Mouse (Mus musculus) erythroblast, embryonic 14.5 days (primary cell): ENCODE measurements at regions not wholly inside any gene's neighbourhood (a gene's known extent, or its start where the extent isn't known, plus 50 kb on each side); places are given as distances from the start of the nearest gene placed in this dataset.

Experiments
- H3K27me3 ChIP-seq: 2 replicates; pipeline ENCODE4 v1.6.1; 2012; ENCODE audit warnings: inconsistent platforms; ENCODE audit not compliant: control insufficient read depth
- H3K36me3 ChIP-seq: 2 replicates; pipeline ENCODE4 v1.6.1; 2012; ENCODE audit warnings: mild to moderate bottlenecking, inconsistent platforms; ENCODE audit not compliant: control insufficient read depth
- H3K4me1 ChIP-seq: 2 replicates; pipeline ENCODE4 v1.6.1; 2012; ENCODE audit warnings: inconsistent platforms; ENCODE audit not compliant: control insufficient read depth
- H3K4me3 ChIP-seq: replicated peaks from 2 replicates; pipeline ENCODE3; 2012; ENCODE audit warnings: moderate library complexity, mild to moderate bottlenecking, inconsistent platforms
- H3K9me3 ChIP-seq: 2 replicates; pipeline ENCODE4 v1.6.1; 2012; ENCODE audit warnings: low read length, inconsistent platforms, mixed read lengths; ENCODE audit not compliant: control insufficient read depth
- GATA1 ChIP-seq: IDR thresholded peaks from 2 replicates; pipeline ENCODE4 v1.6.1; 2012; ENCODE audit warnings: low read length, inconsistent platforms, mixed read lengths
- TAL1 ChIP-seq: IDR thresholded peaks from 3 replicates; pipeline ENCODE4 v1.6.1; 2012; ENCODE audit warnings: low read length, inconsistent platforms, mixed read lengths

GRCm38 (mm10) chr16:75254981-75255380, 330.9 kb downstream of the Lipi start:
- no peak for TF ChIP-seq GATA1
- no peak for TF ChIP-seq TAL1
- Histone ChIP-seq H3K9me3 (no peaks in the 10 kb centered on the region), H3K4me1 (no peaks in the 10 kb centered on the region), H3K4me3 (no peak overlapping the region), H3K27me3 (no peaks in the 10 kb centered on the region), H3K36me3 (no peaks in the 10 kb centered on the region)

GRCm38 (mm10) chr16:75249170-75249569, 336.7 kb downstream of the Lipi start:
- TF ChIP-seq TAL1 (no peak), GATA1 (no peak)
- Histone ChIP-seq H3K27me3 (no peaks in the 10 kb centered on the region), H3K9me3 (no peaks in the 10 kb centered on the region)

GRCm38 (mm10) chr16:75240383-75240782, 345.5 kb downstream of the Lipi start:
- H3K9me3 ChIP-seq, result no peaks in the 10 kb centered on the region
- TF ChIP-seq GATA1, result no peak
- no peak for TF ChIP-seq TAL1
- H3K4me3 ChIP-seq, result no peak overlapping the region
- no peaks in the 10 kb centered on the region for H3K27me3 ChIP-seq
- no peaks in the 10 kb centered on the region for H3K4me1 ChIP-seq
- H3K36me3 ChIP-seq, result no peaks in the 10 kb centered on the region

More at GRCm38 (mm10) chr16:75249170-75249569, 336.7 kb downstream of the Lipi start:
- Histone ChIP-seq H3K4me1 (no peaks in the 10 kb centered on the region), H3K4me3 (no peak overlapping the region), H3K36me3 (no peaks in the 10 kb centered on the region)

- no peaks in the 10 kb centered on the region for H3K9me3 ChIP-seq
- H3K36me3 ChIP-seq, result no peaks in the 10 kb centered on the region
- no peaks in the 10 kb centered on the region for H3K4me1 ChIP-seq
- no peaks in the 10 kb centered on the region for H3K27me3 ChIP-seq
- TF ChIP-seq GATA1 (no peak), TAL1 (no peak)
- H3K4me3 ChIP-seq, result no peak overlapping the region
Measured at GRCm38 (mm10) chr16:75232133-75232532, 353.7 kb downstream of the Lipi start.

- Histone ChIP-seq H3K27me3 (no peaks in the 10 kb centered on the region), H3K36me3 (no peaks in the 10 kb centered on the region), H3K4me3 (no peak overlapping the region), H3K4me1 (no peaks in the 10 kb centered on the region), H3K9me3 (no peaks in the 10 kb centered on the region)
- TF ChIP-seq TAL1 (no peak), GATA1 (no peak)
Measured at GRCm38 (mm10) chr16:75193404-75193803, 392.5 kb downstream of the Lipi start.

- TF ChIP-seq GATA1, result no peak
- no peak for TF ChIP-seq TAL1
- Histone ChIP-seq H3K9me3 (no peaks in the 10 kb centered on the region), H3K36me3 (no peaks in the 10 kb centered on the region), H3K4me1 (no peaks in the 10 kb centered on the region), H3K4me3 (no peak overlapping the region), H3K27me3 (no peaks in the 10 kb centered on the region)
Measured at GRCm38 (mm10) chr16:75190316-75190715, 395.5 kb downstream of the Lipi start.

GRCm38 (mm10) chr16:75166040-75166439, 419.8 kb downstream of the Lipi start:
- Histone ChIP-seq H3K36me3 (no peaks in the 10 kb centered on the region), H3K27me3 (no peaks in the 10 kb centered on the region), H3K4me1 (no peaks in the 10 kb centered on the region), H3K9me3 (no peaks in the 10 kb centered on the region), H3K4me3 (no peak overlapping the region)
- no peak for TF ChIP-seq GATA1
- no peak for TF ChIP-seq TAL1

- Histone ChIP-seq H3K4me3 (no peak overlapping the region), H3K4me1 (no peaks in the 10 kb centered on the region), H3K9me3 (no peaks in the 10 kb centered on the region), H3K36me3 (no peaks in the 10 kb centered on the region), H3K27me3 (no peaks in the 10 kb centered on the region)
- TF ChIP-seq TAL1 (no peak), GATA1 (no peak)
Measured at GRCm38 (mm10) chr16:75164969-75165726, 420.7 kb downstream of the Lipi start.

GRCm38 (mm10) chr16:75159740-75160139, 426.1 kb downstream of the Lipi start:
- no peak for TF ChIP-seq GATA1
- TF ChIP-seq TAL1, result no peak
- Histone ChIP-seq H3K4me3 (no peak overlapping the region), H3K4me1 (no peaks in the 10 kb centered on the region), H3K27me3 (no peaks in the 10 kb centered on the region), H3K9me3 (no peaks in the 10 kb centered on the region), H3K36me3 (no peaks in the 10 kb centered on the region)
